In the genomic region with DNA sequence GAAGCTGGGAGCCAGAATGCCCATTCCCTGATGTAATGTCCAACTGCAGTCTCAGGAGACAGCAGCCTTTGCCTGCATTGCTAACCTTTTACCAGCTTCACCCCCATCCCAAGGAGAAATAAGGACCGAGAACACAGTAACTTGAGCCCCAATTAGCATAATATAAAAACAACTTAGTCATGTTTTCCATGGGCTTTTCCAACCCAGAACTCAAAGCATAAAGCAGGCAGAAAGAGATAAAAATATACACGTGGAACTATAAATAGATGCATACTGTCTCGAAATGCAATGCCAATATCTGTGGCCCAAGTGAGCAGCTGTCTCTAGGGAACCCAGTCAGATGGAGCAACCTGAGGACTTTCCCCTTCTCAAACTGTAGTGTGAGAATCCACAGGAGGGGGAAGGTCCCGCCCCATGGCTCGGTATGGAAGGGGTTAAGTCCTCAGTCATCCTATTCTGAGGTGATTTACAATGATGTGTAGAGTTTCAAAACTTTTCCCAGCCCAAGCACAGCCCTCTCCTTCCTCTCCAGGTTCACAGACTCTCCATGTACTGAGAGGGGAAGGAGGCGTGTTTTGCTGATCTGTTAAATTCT, we compare ENCODE assay signal across 9 mouse cellular contexts. TPM values are rescaled to one million over a fixed set of nuclear protein-coding genes. Genes with fewer than 3 reads are reported as not detected.
DNase-seq lines count a peak whose midpoint lies in the region; ATAC-seq and TF ChIP-seq lines count a peak whose summit lies in the region.
"Had no signal": no experiment of that assay in that cellular context is flagged by ENCODE, and none has a peak within 500 bp of the region (broad histone marks: within the 10 kb centered on the region; RNA-seq: fewer than 3 reads in every experiment).

A gene (plus strand): TSS at position 266 of the 595 bp plus-strand sequence.

- no peak for TF ChIP-seq CTCF in gastrocnemius, adult 2 months (IDR thresholded peaks at IDR 0.05)

- intact Hi-C loops in gastrocnemius, adult 2 months (cut with DNase I): loop anchor here (5.0 to 10.0 kb wide), 3 partner anchors 64 to 368 kb away; a partner anchor contains a TSS

- WGBS in hindbrain, embryonic 13.5 days: 53% methylated on average over 6 of the region's 6 CpGs

- peak; percentile 60 for DNase-seq in kidney, postnatal 10 days
- DNase-seq in kidney, adult 18-20 months: no peak
- peak in 1 of 2 experiments; percentile 33 for DNase-seq in adrenal gland, postnatal 36 days
- DNase-seq in gastrocnemius, adult 2 months: peak; percentile 61
- peak; percentile 28 to 42 for DNase-seq in lung, postnatal 4 days
- no peak for DNase-seq in cerebellum, adult 11 months
- DNase-seq in cerebellum, adult 8-10 months: no peak

- no peaks in the 10 kb centered on the region for H3K27me3 ChIP-seq in hindbrain, embryonic 13.5 days

- H3K9me3 ChIP-seq in hindbrain, embryonic 13.5 days: no peaks in the 10 kb centered on the region
- H3K9me3 ChIP-seq: G1E had no signal

- peak within 1 kb of the TSS; percentile 76 for H3K27ac ChIP-seq in gastrocnemius, adult 2 months
- H3K27ac ChIP-seq in hindbrain, embryonic 13.5 days: no peak within 1 kb of the TSS

- H3K36me3 ChIP-seq in hindbrain, embryonic 13.5 days: no peaks in the 10 kb centered on the region
- H3K36me3 ChIP-seq: G1E had no signal

- H3K9ac ChIP-seq in hindbrain, embryonic 13.5 days: peak within 1 kb of the TSS; percentile 70

- ATAC-seq in hindbrain, embryonic 13.5 days (ENCODE audit: low FRiP score): no peak

- peak within 1 kb of the TSS; percentile 52 for H3K4me2 ChIP-seq in hindbrain, embryonic 13.5 days

- H3K4me3 ChIP-seq in gastrocnemius, adult 2 months: peak within 1 kb of the TSS; percentile 72
- H3K4me3 ChIP-seq in hindbrain, embryonic 13.5 days: peak within 1 kb of the TSS; percentile 33

- H3K4me1 ChIP-seq in hindbrain, embryonic 13.5 days (replicated peaks): peaks cover 15% of the 10 kb centered on the region

RNA-seq across cellular contexts. Expression of the gene that starts here (rescaled TPM):
- total RNA-seq in adrenal gland, postnatal 36 days (2021): 10 to 100 TPM; 29.7 to 77.4 TPM
- 10 to 100 TPM; 18.7 to 21.8 TPM for total RNA-seq in gastrocnemius, adult 2 months (2021)
- 11.7 and 14.0 TPM in 2 replicates for polyA plus RNA-seq in hindbrain, embryonic 13.5 days (2015; fragmentation: Nextera tagmentation; extraction: Ambion mirVana)
- polyA plus RNA-seq: G1E had no signal

Comparison
In these comparisons a context has a peak if more than half of its experiments do, and no peak if none do; other contexts are left out.
1. DNase-seq: peak in kidney, postnatal 10 days (single experiment), gastrocnemius, adult 2 months (single experiment) and lung, postnatal 4 days (2 of 2); none in kidney, adult 18-20 months (single experiment), cerebellum, adult 11 months (single experiment) and cerebellum, adult 8-10 months (single experiment).